In the genomic region with DNA sequence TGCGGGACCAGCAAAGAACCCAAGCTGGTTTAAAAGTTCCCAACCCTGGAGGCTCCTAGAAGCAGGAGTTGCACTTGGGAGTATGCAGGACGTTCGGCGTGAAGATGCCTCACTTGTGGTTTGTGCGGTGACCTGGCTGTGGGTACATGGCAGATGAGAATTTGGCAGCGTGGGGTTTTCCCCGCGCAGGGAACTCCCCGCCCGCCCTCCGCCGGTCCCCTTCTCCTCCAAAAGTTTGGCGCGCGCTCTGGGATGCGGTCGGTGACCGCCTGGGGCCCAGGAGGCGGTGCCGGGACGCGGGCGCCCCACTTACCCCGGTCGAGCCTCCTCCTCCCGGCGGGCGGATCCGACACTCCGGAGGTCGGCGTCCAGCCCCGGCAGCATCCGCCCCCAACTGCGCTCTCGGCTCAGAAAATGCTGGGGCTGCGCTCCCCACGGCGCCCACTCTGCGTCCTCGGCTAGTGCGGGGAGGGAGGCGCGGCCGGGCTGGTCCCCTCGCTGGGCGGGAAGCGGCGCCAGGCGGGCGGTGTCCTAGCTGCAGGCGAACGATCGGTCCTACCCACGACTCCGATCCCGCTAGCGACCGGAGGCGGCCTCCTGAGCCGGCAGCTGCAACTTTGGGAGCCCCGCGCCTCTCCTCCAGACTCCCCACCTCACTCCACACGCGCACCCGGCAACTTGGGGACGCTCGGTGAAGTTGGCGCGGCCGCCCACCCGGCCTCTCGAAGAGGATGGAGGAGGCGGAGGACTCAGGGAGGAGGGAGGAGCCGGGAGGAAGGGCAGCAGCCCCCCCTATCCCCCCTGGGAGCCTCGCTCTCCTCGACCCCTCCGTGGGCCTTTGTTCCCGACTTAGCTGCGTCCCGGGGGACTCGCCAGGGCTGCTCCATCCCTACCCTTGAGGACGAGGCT, we compare ENCODE assay signal across 8 mouse cellular contexts. TPM values are rescaled to one million over a fixed set of nuclear protein-coding genes. Genes with fewer than 3 reads are reported as not detected.
DNase-seq lines count a peak whose midpoint lies in the region; ATAC-seq and TF ChIP-seq lines count a peak whose summit lies in the region.

A gene (minus strand): TSS at position 670 of the 909 bp plus-strand sequence.

- TF ChIP-seq CTCF in C2C12 (IDR thresholded peaks at IDR 0.05; ENCODE audit: control insufficient read depth, insufficient read depth, insufficient read length), result no peak

- ATAC-seq in forebrain, embryonic 16.5 days, result peak; percentile 84
- ATAC-seq in hindbrain, embryonic 13.5 days (ENCODE audit: low FRiP score), result peak; percentile 80
- ATAC-seq in midbrain, embryonic 15.5 days (replicated peaks), result peak; percentile 70
- peak; percentile 82 for ATAC-seq in stomach, embryonic 16.5 days (ENCODE audit: insufficient read depth, low FRiP score)

- H3K4me1 ChIP-seq in forebrain, embryonic 16.5 days (replicated peaks; ENCODE audit: control insufficient read depth, insufficient read depth, low read length), result peaks cover 25% of the 10 kb centered on the region
- peaks cover 55% of the 10 kb centered on the region for H3K4me1 ChIP-seq in hindbrain, embryonic 13.5 days (replicated peaks)
- peaks cover 15% of the 10 kb centered on the region for H3K4me1 ChIP-seq in midbrain, embryonic 15.5 days
- peaks cover 29% of the 10 kb centered on the region for H3K4me1 ChIP-seq in stomach, embryonic 16.5 days (ENCODE audit: control insufficient read depth, insufficient read depth, low read length)

- H3K79me2 ChIP-seq in C2C12 (ENCODE audit: control insufficient read depth, insufficient read depth), result no peaks in the 10 kb centered on the region

- peak; percentile 33 to 53 for DNase-seq in adrenal gland, adult 18-20 months (ENCODE audit: low spot score in 2 of 2)
- DNase-seq in liver, result peak; percentile 23
- DNase-seq in layer of hippocampus, adult 18-20 months (ENCODE audit: low spot score in 2 of 2), result no peak

- H3K27me3 ChIP-seq in C2C12 (ENCODE audit: control insufficient read depth, insufficient read depth, insufficient read length), result no peaks in the 10 kb centered on the region
- H3K27me3 ChIP-seq in forebrain, embryonic 16.5 days (replicated peaks; ENCODE audit: control insufficient read depth, insufficient read depth, low read length), result no peaks in the 10 kb centered on the region; the same call in 1 of the 2 replicates
- H3K27me3 ChIP-seq in hindbrain, embryonic 13.5 days, result peaks cover 38% of the 10 kb centered on the region
- H3K27me3 ChIP-seq in midbrain, embryonic 15.5 days (replicated peaks), result peaks cover 9% of the 10 kb centered on the region; the same call in 1 of the 2 replicates
- no peaks in the 10 kb centered on the region for H3K27me3 ChIP-seq in stomach, embryonic 16.5 days (ENCODE audit: control insufficient read depth, insufficient read depth, low read length)

- no peaks in the 10 kb centered on the region for H3K36me3 ChIP-seq in C2C12 (ENCODE audit: control insufficient read depth, insufficient read depth)
- H3K36me3 ChIP-seq in forebrain, embryonic 16.5 days (ENCODE audit: control insufficient read depth, insufficient read depth), result no peaks in the 10 kb centered on the region
- no peaks in the 10 kb centered on the region for H3K36me3 ChIP-seq in hindbrain, embryonic 13.5 days
- H3K36me3 ChIP-seq in midbrain, embryonic 15.5 days (replicated peaks), result no peaks in the 10 kb centered on the region
- H3K36me3 ChIP-seq in stomach, embryonic 16.5 days (ENCODE audit: control insufficient read depth, insufficient read depth, low read length), result no peaks in the 10 kb centered on the region

- H3K4me3 ChIP-seq in C2C12 (ENCODE audit: insufficient read depth, poor library complexity, severe bottlenecking), result peak within 1 kb of the TSS; percentile 40
- H3K4me3 ChIP-seq in forebrain, embryonic 16.5 days (replicated peaks; ENCODE audit: low read length), result peak within 1 kb of the TSS; percentile 64
- H3K4me3 ChIP-seq in hindbrain, embryonic 13.5 days, result peak within 1 kb of the TSS; percentile 58
- peak within 1 kb of the TSS; percentile 42 for H3K4me3 ChIP-seq in midbrain, embryonic 15.5 days
- peak within 1 kb of the TSS; percentile 65 for H3K4me3 ChIP-seq in stomach, embryonic 16.5 days (replicated peaks; ENCODE audit: low read length)

- no peaks in the 10 kb centered on the region for H3K79me3 ChIP-seq in C2C12 (ENCODE audit: low read depth)

- H3K27ac ChIP-seq in forebrain, embryonic 16.5 days (ENCODE audit: low read length), result peak within 1 kb of the TSS; percentile 39
- peak within 1 kb of the TSS; percentile 71 for H3K27ac ChIP-seq in hindbrain, embryonic 13.5 days
- H3K27ac ChIP-seq in midbrain, embryonic 15.5 days, result peak within 1 kb of the TSS; percentile 27; the same call in 1 of the 2 replicates
- H3K27ac ChIP-seq in stomach, embryonic 16.5 days (ENCODE audit: low read length), result peak within 1 kb of the TSS; percentile 70

- no peaks in the 10 kb centered on the region for H3K9me3 ChIP-seq in forebrain, embryonic 16.5 days (ENCODE audit: control insufficient read depth, low read length)
- H3K9me3 ChIP-seq in hindbrain, embryonic 13.5 days, result no peaks in the 10 kb centered on the region
- H3K9me3 ChIP-seq in midbrain, embryonic 15.5 days, result no peaks in the 10 kb centered on the region
- no peaks in the 10 kb centered on the region for H3K9me3 ChIP-seq in stomach, embryonic 16.5 days (replicated peaks; ENCODE audit: control insufficient read depth, low read length)

- H3K9ac ChIP-seq in forebrain, embryonic 16.5 days (replicated peaks; ENCODE audit: low read depth, low read length), result peak within 1 kb of the TSS; percentile 70
- peak within 1 kb of the TSS; percentile 76 for H3K9ac ChIP-seq in hindbrain, embryonic 13.5 days
- peak within 1 kb of the TSS; percentile 37 for H3K9ac ChIP-seq in midbrain, embryonic 15.5 days
- H3K9ac ChIP-seq in stomach, embryonic 16.5 days (ENCODE audit: low read length), result peak within 1 kb of the TSS; percentile 81

- under 1% methylated on average over 80 of the region's 83 CpGs for WGBS in forebrain, embryonic 16.5 days
- WGBS in hindbrain, embryonic 13.5 days, result under 1% methylated on average over 74 of the region's 83 CpGs
- WGBS in midbrain, embryonic 15.5 days, result under 1% methylated on average over 83 of the region's 83 CpGs
- 1% methylated on average over 82 of the region's 83 CpGs for WGBS in stomach, embryonic 16.5 days

- peak within 1 kb of the TSS; percentile 58 for H3ac ChIP-seq in C2C12 (ENCODE audit: control insufficient read depth, insufficient read length, low read depth)

- H3K4me2 ChIP-seq in forebrain, embryonic 16.5 days (ENCODE audit: low read length), result peak within 1 kb of the TSS; percentile 96
- peak within 1 kb of the TSS; percentile 94 for H3K4me2 ChIP-seq in hindbrain, embryonic 13.5 days
- H3K4me2 ChIP-seq in midbrain, embryonic 15.5 days, result peak within 1 kb of the TSS; percentile 94
- H3K4me2 ChIP-seq in stomach, embryonic 16.5 days (ENCODE audit: low read depth, low read length), result peak within 1 kb of the TSS; percentile 66

TF ChIP-seq in C2C12, 6 proteins besides CTCF, POLR2A, EP300 and RAD21:
- TF ChIP-seq MAX (IDR thresholded peaks at IDR 0.05) (no peak), MYOG (IDR thresholded peaks at IDR 0.05; ENCODE audit: control insufficient read depth, extremely low read depth, insufficient read length) (no peak), FOSL1 (IDR thresholded peaks at IDR 0.05; ENCODE audit: insufficient read depth, low read length, poor library complexity, severe bottlenecking) (no peak), CEBPB (IDR thresholded peaks at IDR 0.05; ENCODE audit: low read depth) (no peak), MYOD1 (IDR thresholded peaks at IDR 0.05; ENCODE audit: control insufficient read depth, insufficient read length, low read depth) (no peak), USF1 (IDR thresholded peaks at IDR 0.05; ENCODE audit: low read depth) (no peak)

RNA-seq across cellular contexts. Expression of the gene that starts here (rescaled TPM):
- polyA plus RNA-seq in C2C12 (2012; fragmentation: generic; extraction: Trizol), result 1.7 TPM
- under 1 TPM; 0.77 to 0.86 TPM for total RNA-seq in adrenal gland, adult 18-20 months (2021)
- polyA plus RNA-seq in forebrain, embryonic 16.5 days (2015; fragmentation: Nextera tagmentation; extraction: Ambion mirVana), result 0.83 and 0.90 TPM in 2 replicates
- 1.8 and 2.0 TPM in 2 replicates for polyA plus RNA-seq in hindbrain, embryonic 13.5 days (2015; fragmentation: Nextera tagmentation; extraction: Ambion mirVana)
- polyA plus RNA-seq in midbrain, embryonic 15.5 days (2015; fragmentation: Nextera tagmentation; extraction: Ambion mirVana), result 1.1 and 1.6 TPM in 2 replicates
- polyA plus RNA-seq in stomach, embryonic 16.5 days (2015; fragmentation: Nextera tagmentation; extraction: Ambion mirVana), result 2.0 and 2.1 TPM in 2 replicates
- total RNA-seq in layer of hippocampus, adult 18-20 months (2021), result 1 to 10 TPM; 1.2 TPM

Comparison
In these comparisons a context has a peak if more than half of its experiments do, and no peak if none do; other contexts are left out.
1. Peak in DNase-seq in adrenal gland, adult 18-20 months; RNA of the gene not detected or under 1 TPM.
2. Peak in ATAC-seq, H3K4me3 ChIP-seq, H3K27ac ChIP-seq, H3K9ac ChIP-seq and H3K4me2 ChIP-seq in forebrain, embryonic 16.5 days; RNA of the gene not detected or under 1 TPM.